Mouse (Mus musculus) B cell, adult 62 days (primary cell): ENCODE measurements around the gene 4930412O13Rik. TPM values are rescaled to one million over a fixed set of nuclear protein-coding genes. Genes with fewer than 3 reads are reported as not detected.

ENCODE experiments used
- total RNA-seq: library from RNA; stranded (reverse); gene quantifications from 4 replicates; pipeline ENCODE4 v1.2.4, GENCODE M21; 2023

4930412O13Rik gene
- total RNA-seq, result not detected in 4 replicates

DNA sequence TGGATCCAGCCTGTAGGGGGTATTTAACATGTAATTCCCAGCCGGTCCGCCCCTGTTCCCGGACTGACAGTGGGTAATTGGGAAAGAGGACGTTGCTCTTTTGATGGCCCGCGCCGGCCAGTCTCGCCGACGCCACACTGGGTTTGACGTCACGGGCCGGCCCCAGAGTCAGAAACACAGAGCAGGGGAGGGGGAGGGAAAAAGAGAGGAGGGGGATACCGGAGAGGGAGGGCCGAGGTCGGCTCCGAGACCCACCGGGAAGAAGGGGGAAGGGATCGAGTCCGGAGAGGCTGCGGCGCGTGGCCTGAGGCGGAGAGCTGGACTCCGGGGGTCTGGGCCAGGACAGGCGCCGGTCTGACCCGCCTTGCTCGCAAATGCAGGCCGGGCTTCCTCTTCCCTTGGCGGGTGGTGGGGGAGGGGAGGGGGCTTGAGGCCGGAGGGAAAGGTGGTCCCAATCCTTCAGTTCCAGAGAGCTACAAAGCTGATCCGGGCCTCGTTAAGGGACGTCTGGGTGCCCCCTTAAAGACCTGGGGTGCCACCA lies at the start of gene 4930412O13Rik:
TSS of gene 4930412O13Rik (plus strand) at position 202 of the 541 bp plus-strand sequence.

DNA sequence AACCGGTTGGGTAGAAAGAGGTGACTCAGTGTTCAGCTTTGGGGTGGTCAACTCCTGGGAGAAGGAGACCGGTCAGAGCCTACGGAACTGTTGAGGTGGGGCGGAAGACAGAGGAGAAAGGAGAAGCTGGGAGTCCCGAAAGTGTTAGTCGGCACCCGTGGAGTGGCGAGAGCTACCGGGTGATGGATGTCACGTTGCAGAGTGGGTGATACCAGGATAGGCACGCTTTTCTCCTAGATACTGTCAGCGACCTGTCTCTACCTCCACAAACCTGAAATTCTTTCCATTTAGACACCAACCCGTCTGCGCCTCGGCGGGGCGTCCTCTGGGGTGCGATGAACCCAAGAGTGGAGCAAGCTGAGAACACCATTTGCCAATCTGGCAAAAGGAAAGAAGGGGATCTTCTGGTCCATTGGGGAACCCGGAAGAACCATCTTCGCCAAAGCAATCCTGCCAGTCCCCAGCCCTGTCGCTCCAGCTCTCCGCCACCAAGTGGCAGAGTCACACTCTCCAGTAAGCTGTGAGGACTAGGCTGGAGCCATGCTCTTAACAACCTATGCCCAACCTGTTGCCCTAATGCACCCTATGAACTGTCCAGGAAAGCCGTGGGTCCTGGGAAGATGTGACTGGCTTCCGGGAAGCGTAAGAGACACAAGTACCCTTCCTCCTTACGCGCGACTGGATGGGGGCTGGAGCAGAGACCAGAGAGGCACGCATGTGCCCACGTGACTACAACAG lies 8.0 kb downstream of the 4930412O13Rik start, which contains the start of gene 9230102O04Rik:
TSS of gene 9230102O04Rik (minus strand) at position 628 of the 738 bp plus-strand sequence.

DNA sequence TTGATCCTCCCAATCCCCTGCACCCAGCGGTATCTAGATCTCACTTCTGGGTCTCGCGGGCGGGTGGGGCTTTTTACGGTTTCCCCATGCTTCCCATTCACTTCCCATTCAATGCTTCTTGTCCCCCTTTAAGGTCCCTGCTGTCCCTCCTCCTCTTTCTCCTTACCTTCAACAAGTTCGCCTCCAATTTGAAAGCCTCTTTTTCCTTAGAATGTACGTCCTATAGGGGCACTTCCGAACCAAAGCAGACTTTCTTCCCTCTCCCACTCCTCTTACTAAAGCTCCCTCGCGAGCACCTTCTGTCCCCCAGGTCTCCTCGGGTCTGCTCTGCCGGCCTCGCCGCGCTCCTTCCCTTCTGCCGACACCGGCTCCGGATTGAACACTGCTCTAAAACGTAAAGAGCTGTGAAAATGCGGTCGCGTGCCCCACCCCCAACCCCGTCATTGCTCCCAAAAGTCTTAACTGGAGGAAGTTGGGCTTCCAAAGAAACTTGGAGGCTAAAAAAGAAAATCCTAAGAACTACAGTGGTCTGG lies 8.7 kb downstream of the 4930412O13Rik start, which contains the start of gene Gata3:
TSS of gene Gata3 (minus strand) at position 384 of the 533 bp plus-strand sequence.

Other genes starting within 250 kb of the 4930412O13Rik start
- not detected in 4 replicates for gene 9230102O04Rik, start 8.3 kb downstream of the 4930412O13Rik start, total RNA-seq
- 0.30 to 0.85 TPM (median 0.69 TPM) in 4 replicates for gene Gata3, start 8.8 kb downstream of the 4930412O13Rik start, total RNA-seq
- gene Taf3, start 167.3 kb downstream of the 4930412O13Rik start, total RNA-seq, result 22.1 to 26.4 TPM (median 23.7 TPM) in 4 replicates
- 112 to 124 TPM (median 121 TPM) in 4 replicates for gene Atp5c1, start 199.3 kb downstream of the 4930412O13Rik start, total RNA-seq
- 18.7 to 21.0 TPM (median 20.7 TPM) in 4 replicates for gene Kin, start 199.3 kb downstream of the 4930412O13Rik start, total RNA-seq